Mouse (Mus musculus) brown adipose tissue, adult 24 weeks (tissue): ENCODE measurements around the gene Rad54l. TPM values are rescaled to one million over a fixed set of nuclear protein-coding genes. Genes with fewer than 3 reads are reported as not detected.
A peak's percentile ranks its signal among the peaks of the same experiment; 100 is the strongest.

Experiments used
- H3K27ac ChIP-seq: fragments of 200-500 bp; replicated peaks from 2 replicates; pipeline ENCODE4 v1.5.1; 2012; ENCODE audit warnings: low read depth, mild to moderate bottlenecking, low read length
- H3K4me1 ChIP-seq: fragments of 200-500 bp; 2 replicates; pipeline ENCODE4 v1.6.1; 2012; ENCODE audit warnings: low read length, mixed read lengths; ENCODE audit not compliant: control insufficient read depth, insufficient read depth, insufficient read length
- H3K4me3 ChIP-seq: fragments of 200-500 bp; 2 replicates; pipeline ENCODE4 v1.5.1; 2012; ENCODE audit warnings: low read depth, mild to moderate bottlenecking, low read length, moderate library complexity; ENCODE audit not compliant: insufficient read depth
- polyA plus RNA-seq: library from polyadenylated mRNA; stranded (reverse); fragments of >200 nt; gene quantifications from 2 replicates; pipeline ENCODE4 v1.2.4, GENCODE M21; 2012; ENCODE audit not compliant: missing spikeins, insufficient read depth, insufficient read length

Rad54l gene
- polyA plus RNA-seq, 1 experiment: 0.36 TPM

DNA sequence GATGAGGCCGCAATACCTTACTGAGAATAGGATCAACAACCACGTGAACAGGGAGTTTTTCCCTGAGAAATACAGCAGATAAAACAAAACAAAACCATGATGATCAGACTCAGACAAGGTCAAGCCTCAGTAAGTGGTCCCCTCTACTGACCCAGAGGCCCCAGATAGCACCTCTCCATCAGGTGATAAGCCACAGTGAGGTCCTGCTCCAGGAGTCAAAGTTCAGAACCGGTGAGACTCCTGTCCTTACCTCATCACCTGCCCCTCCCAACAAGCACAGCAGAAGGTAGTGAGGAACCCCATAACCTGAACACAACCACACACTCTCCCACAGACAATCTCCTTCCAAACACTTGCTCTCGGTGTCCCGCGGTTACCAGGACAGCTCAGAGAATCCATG is 12.8 kb downstream of the Rad54l start:
- Histone ChIP-seq H3K27ac (no peak overlapping the region), H3K4me1 (no peaks in the 10 kb centered on the region), H3K4me3 (no peak overlapping the region)

DNA sequence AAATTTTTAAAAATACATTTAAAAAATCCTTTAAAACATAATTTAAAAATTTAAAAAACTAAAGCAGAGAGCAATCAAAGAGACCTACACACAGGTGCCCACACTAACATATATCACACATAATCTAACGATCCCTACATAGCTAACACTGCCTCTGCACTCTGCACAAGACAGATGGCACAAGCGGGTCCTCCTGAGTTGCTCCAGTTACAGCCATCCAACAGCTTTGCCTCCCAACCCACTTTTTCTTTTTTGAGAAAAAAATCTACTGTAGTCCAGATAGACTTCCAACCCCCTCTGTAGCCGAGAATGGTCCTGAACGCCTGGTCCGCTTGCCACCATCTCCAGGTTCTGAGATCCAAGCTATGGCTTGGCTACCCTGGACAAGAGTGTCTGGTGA is 18.2 kb downstream of the Rad54l start:
- H3K4me3 ChIP-seq: no peak overlapping the region
- no peaks in the 10 kb centered on the region for H3K4me1 ChIP-seq
- no peak overlapping the region for H3K27ac ChIP-seq

DNA sequence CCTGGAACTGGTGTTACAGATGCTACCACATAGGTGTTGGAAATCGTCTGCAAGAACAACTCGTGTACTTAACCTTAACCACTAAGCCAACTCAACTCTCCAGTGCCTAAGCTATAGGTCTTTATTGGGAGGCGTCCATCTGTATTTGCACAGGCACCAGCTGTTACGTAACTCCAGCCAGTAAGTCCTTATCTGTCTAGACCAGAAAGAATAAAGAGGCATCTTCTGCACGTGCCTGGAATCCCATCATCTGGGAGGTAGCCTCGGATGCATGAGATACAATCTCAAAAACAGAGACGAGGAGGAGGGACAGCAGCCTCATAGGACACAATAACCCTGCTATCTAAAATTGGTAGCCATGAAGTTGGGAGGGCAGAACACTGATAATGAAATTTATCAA is 22.5 kb downstream of the Rad54l start:
- no peaks in the 10 kb centered on the region for H3K4me1 ChIP-seq
- H3K27ac ChIP-seq: no peak overlapping the region

DNA sequence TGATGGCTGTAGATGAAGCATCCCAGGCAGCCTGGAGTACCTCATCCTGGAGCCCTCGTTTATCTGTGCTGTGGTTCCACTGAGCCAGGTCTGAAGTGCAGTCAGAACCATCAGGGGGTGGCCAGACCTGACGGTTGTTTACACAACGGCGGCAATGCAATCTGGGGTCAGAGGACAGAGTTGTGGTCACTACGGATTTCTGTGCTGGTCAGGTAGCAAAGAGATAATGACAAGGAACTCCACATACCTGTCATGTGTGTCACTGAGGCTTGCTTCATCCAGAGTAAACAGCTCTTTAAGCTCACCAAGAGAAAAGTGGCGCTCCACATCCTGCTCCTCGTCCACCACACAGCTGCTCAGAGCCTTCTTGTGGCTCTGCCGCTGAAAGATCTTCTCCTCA is 26.3 kb downstream of the Rad54l start:
- no peak overlapping the region for H3K4me3 ChIP-seq
- no peaks in the 10 kb centered on the region for H3K4me1 ChIP-seq
- no peak overlapping the region for H3K27ac ChIP-seq

More for the DNA sequence above, 22.5 kb downstream of the Rad54l start:
- H3K4me3 ChIP-seq: no peak overlapping the region

DNA sequence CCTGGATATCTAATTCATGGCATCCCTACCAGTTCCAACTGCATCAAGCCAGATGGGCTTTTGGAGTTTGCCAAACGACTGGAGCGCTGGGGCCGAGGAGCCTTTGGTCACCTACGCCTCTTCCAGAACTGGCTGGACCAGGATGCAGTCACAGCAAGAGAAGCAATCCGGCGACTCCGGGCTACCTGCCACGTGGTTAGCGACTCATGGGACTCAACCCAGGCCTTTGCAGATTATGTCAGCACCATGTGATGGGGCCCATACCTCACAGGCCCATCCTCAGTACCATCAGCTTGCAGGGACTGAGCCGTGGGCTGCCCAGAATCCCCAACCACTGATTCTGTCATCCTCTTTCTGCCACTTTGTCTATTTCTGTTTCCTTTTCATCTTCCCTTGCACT is 27.2 kb downstream of the Rad54l start:
- H3K4me3 ChIP-seq: no peak overlapping the region
- H3K4me1 ChIP-seq: no peaks in the 10 kb centered on the region
- no peak overlapping the region for H3K27ac ChIP-seq

DNA sequence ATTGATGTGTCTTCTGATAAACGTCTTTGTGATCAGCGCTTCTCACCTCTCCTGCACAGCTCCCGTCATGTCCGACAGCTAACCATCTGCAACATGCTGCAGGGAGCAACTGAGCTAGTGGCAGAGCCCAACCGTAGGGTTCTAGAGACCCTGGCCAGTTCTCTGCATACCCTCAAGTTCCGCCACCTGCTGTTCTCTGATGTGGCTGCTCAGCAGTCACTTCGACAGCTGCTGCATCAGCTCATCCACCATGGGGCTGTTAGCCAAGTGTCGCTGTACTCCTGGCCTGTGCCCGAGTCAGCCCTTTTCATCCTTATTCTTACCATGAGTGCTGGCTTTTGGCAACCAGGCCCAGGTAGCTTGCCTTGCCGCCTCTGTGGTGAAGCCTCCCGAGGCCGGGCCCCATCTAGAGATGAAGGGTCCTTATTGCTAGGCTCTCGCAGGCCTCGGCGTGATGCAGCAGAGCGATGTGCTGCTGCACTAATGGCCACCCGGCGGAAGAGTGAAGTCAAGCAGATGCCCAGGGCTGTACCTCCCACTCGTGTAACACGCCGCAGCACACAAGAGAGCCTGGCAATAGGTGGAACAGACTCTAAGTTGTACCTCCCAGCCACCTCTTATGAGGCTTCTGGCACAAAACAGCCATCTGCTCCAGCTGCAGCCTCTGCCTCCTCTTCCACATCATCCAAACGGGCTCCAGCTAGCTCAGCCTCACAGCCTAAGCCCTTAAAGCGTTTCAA is 34.8 kb downstream of the Rad54l start:
- Histone ChIP-seq H3K27ac (no peak overlapping the region), H3K4me1 (no peaks in the 10 kb centered on the region)

DNA sequence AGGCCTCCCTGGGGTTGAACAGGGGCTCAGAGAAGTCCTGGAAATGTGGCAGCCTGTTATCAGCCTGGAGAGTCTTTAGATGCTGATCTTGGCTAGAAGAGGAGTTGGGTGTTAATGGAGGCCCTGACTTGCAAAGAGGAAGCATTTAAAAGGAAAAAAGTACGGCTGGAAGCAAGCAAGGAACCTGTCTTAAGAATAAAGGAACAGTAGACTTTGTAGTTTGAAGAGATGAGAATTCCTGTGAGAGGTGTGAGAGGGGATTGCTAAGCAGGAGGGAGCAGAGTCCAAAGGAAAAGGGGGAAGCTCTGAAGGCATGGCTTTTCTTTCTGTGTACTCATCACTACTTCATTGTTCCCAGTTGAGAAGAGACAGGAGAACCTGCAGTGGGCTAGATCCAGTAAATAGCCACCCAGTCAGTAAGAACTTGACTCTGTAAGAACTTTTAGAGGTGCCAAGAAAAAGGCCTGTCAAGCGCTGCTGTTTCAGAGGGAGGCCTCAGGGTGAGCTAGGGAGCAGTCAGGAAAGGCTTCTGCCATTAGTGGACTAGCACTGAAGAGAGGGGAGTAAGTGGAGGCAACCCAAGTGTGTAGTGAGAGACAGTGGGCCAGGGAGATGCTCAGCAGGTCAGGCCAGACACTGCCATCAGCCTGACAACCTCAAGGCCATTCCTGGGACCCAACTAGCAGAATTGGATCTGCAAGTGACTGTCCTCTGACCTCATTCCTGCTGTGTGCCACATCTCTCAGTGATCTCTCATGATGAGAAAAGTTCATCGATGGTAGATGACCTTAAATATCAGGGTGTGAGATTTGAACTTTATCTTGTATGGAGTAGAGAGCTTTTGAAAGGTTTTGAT is 46.0 kb downstream of the Rad54l start:
- H3K4me3 ChIP-seq: peak overlapping the region; percentile 93
- H3K27ac ChIP-seq: peak overlapping the region; percentile 81
- peaks cover 9% of the 10 kb centered on the region; the same call in 1 of the 2 replicates for H3K4me1 ChIP-seq

More for the DNA sequence above, 34.8 kb downstream of the Rad54l start:
- no peak overlapping the region for H3K4me3 ChIP-seq

DNA sequence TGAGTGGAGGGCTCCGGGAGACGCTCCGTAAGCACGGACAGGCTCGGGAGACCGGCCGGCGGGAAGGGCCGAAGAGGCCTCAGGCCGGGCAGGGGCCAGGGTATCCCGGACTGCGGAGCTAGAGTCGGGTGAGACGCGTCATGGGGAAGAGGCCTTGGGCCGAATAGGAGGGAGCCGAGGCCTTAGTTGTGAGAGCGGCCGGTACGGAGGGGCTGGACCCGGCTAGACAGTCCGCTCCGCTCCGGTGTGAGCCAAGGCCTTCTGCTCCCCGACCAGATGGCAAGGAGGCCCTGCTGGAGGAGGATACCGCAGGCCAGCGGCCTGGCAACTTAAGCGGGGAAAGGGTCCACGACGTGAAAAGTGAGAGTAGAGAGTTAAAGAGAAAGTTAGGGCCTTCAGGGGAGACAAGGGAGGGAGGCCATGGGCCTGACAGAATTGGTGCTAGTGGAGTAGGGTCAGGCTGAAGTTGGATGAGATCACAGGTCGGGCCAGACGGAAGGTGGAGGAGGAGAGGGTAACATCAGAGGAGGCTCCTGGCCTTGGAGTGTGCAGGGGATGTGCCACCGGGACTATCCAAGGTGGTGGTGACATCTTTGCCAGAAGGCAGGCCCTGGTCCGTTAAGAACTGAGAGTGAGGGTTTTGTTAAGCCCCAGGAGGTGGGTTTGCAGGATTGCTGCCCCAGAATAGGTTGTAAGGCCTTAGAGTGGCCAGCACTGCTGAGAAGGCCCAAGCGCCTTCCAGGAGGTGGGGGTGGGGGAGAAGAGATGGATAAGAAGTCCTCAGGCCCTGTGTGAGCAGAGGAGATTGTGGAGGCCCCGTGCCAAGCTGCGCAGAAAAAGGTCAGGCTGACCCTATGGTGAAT is 46.9 kb downstream of the Rad54l start:
- H3K27ac ChIP-seq: peak overlapping the region; percentile 81

DNA sequence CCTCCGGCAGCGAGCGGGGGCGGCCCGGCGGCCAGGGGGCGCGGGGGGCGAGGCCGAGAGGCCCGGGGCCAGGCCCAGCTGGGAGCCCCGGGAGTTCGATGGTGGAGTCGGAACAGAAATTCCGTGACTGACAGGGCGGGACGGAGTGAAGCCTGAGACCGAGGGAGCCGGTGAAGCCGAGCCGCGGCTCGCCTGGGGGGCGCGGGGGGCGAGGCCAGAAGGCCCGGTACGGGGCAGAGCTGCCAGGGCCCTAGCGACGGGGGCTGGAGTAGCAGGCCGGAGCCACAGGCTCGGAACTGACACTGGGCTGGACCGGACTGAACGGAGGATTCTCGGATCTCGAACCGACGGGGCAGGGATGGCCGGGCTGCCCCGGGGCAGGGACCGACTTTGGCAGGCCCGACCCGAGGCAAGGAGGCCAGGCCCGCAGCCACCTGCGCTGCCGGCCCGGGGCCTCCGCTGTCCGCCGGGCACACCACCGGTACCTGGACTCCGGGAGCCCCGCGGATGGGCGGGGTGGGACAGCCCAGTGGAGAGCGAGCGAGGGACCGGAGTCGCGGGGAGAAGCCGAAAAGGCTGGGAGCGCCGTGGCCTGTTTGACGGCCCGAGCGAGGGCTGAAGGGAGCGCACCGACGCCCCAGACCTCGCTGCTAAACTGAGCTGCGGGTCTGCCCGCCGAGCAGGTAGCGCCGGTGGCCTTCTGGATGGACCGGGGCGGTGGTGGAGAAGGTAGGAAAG is 47.7 kb downstream of the Rad54l start:
- Histone ChIP-seq H3K4me3 (peak overlapping the region; percentile 93), H3K4me1 (peaks cover 13% of the 10 kb centered on the region; the same call in 1 of the 2 replicates)

More for the DNA sequence above, 46.9 kb downstream of the Rad54l start:
- H3K4me1 ChIP-seq: peaks cover 9% of the 10 kb centered on the region; the same call in 1 of the 2 replicates
- peak overlapping the region; percentile 93 for H3K4me3 ChIP-seq

DNA sequence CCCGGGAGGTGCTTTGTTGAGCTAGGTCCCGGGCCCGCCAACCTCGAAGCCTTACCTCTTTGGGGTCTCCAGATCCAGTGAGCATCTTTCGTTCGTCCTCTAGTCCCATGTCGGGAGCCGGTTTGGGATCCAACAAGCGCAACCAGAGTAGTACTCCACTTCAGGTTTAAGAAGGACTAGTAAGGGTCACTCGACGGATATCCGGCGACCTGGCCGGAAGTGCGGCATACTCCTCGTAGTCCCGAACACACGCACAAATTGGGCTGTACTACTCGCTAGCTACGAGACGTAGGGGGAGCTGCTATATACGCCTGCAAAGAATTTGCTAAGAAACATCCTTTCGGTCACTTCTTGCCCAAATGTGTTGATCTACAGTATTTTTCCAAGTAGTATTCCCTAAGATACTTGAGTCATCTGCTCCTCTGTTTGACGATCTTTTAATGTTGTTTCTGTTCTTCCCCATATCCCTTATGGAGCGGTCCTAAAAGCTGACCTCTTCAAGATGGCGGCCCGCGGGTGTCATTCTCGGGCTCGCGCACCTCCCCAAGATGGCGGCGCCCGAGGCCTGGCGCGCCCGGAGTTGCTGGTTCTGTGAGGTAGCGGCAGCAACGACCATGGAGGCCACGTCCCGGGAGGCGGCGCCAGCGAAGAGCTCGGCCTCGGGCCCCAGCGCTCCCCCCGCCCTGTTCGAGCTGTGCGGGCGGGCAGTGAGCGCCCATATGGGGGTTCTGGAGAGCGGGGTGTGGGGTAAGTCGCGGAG is 48.4 kb downstream of the Rad54l start, which contains the start of the genes Uqcrh and Lrrc41:
Gene Uqcrh (minus strand): TSS at position 211 of the 760 bp plus-strand sequence.
Gene Lrrc41 (plus strand): TSS at position 409 of the 760 bp plus-strand sequence.
- H3K4me3 ChIP-seq: peak within 1 kb of the TSS; percentile 93
- peaks cover 13% of the 10 kb centered on the region; the same call in 1 of the 2 replicates for H3K4me1 ChIP-seq
- peak within 1 kb of the TSS; percentile 92 for H3K27ac ChIP-seq

More for the DNA sequence above, 47.7 kb downstream of the Rad54l start:
- H3K27ac ChIP-seq: peak overlapping the region; percentile 81

DNA sequence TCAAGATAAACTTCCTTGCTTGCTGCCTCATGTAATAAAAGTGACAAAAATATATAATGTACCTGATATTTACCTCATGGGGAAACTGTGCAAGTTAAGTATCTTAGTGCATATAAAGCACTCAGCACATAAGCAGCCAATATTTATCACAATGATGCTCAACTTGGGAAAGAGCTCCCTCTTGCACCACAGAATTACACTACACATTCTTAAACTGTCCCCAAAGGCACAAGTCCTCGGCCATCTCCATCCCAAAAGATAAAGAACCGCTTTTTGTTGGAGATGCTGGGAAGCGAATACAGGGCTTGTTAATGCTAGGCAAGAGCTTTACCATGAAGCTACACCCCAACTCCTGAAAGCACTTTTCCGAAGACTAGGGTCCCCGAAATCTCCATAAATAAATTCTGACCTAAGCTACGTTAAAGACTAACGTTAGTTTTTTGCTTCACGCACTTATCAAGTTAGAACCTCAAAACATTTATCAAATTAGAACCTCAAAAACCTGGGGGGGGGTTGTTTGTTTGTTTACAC is 49.3 kb downstream of the Rad54l start:
- peaks cover 13% of the 10 kb centered on the region; the same call in 1 of the 2 replicates for H3K4me1 ChIP-seq
- H3K27ac ChIP-seq: peak overlapping the region; percentile 92
- H3K4me3 ChIP-seq: peak overlapping the region; percentile 91

DNA sequence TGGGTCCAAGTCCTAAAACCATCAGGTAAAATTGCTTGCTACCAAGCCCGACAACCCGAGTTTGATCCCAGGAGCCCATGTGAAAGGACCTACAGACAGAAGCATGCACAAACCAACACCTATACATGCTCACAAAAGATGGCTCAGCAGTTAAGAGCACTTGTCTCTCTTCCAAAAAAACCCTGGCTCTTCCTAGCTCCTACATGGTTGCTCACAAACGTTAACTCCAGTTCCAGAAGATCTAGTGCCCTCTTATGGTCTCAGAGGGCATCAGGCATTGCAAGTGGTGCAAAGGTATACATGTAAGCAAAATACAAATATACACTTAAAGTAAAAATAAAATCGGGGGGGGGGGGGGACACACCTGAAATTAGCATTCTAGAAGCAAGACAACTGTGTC is 50.3 kb downstream of the Rad54l start:
- Histone ChIP-seq H3K4me3 (peak overlapping the region; percentile 41), H3K27ac (no peak overlapping the region), H3K4me1 (peaks cover 13% of the 10 kb centered on the region; the same call in 1 of the 2 replicates)

DNA sequence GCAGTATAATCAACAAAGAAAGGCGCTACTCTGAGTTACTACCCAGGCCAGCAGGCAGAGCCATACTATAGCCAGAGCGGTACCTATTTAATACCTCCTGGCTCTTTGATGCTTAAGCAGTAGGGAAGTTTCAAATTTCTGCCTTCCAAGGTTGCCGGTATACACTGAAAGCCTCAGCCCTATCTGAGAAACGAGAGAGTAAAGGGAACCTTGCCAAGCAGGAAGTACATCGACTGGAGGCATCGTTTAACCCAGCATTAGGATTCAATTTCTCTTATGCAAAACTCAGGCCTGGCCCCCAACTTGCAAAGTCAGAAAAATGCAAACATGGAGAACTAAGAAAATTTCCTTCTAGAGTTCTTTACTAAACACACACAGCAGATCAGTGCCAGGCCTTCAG is 53.4 kb downstream of the Rad54l start:
- Histone ChIP-seq H3K4me3 (no peak overlapping the region), H3K4me1 (0 out of 2 replicates have a peak, but pooled peaks cover 4% of the 10 kb centered on the region), H3K27ac (no peak overlapping the region)
